Mouse (Mus musculus) olfactory bulb, adult 2 months (tissue): ENCODE data around the gene Sptbn4.

ENCODE experiments used
- CTCF ChIP-seq: fragments of 200-500 bp; IDR thresholded peaks from 2 replicates; pipeline ENCODE4 v1.5.1; 2012; ENCODE audit warnings: low read depth, mild to moderate bottlenecking, low read length, moderate library complexity; ENCODE audit not compliant: insufficient read depth
- POLR2A ChIP-seq: fragments of 200-500 bp; IDR thresholded peaks from 2 replicates; pipeline ENCODE4 v1.6.1; 2012; ENCODE audit warnings: mild to moderate bottlenecking, low read depth, low read length, moderate library complexity; ENCODE audit not compliant: insufficient read depth

DNA sequence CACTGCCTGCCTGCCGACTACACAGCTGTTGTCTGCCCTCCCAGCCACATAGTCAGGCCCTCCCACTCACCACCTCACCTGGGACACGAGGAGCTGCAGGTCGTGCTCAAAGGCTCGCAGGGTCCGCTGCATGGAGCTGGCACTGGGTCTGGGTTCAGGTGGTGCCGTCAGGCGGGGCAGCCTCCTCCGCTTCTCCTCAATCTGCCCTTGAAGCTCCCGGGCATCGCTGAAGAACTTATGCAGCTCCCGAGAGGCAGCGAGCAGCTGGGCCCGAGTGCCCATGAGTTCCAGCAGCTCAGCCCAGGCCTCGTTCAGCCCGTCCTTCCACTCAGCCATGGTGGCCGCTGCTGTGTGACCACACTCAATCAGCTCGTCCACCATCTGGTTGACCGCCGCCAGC lies 78.4 kb downstream of the Sptbn4 start:
- TF ChIP-seq CTCF (no peak), POLR2A (no peak)
